In the genomic region with DNA sequence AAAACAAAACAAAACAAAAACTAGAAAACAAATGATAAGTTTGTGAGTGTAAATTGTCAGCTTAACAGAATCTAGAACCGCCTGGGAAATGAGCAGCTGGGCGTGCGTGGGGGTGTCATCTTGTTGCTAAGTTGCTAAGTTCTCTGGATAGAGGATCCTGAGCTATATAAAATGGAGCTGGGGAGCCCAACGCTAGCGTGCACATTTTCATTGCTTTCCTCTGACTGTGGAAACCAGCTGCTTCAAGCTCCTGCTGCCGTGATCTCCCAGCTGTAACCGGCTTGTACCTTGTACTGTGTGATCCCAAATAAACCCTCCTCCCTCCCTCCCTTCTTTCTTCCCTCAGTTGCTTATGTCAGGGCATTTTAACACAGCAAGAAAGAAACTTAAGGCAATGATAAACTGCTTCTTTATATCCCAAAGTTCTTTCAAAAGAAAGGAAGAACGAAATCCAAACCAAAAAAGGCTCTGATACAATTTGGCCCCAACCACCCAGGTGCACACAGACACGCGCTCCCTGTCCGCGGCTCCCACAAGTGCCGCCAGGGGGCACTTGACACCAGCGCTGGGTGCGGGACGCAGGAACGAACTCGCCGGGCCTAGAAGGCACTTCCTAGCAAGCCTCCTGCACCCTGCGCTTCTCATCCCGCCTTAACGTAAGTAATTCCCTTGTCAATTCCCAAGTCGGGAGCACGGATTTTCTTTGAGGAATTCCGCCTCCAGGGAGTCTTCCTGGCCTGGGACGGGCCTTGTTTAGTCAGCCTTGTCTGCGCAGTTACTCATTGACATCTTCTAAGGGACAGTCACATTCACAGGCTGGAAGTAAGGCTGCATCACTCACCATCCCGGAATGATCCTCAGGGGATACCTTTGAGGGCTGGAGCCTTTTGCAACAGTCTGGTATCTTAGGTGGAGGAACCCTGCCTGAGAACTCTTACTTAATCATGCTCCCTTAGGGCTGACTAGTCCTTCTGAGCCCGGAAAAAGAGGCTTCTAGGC, we compare ENCODE assay signal across 7 mouse cellular contexts. TPM values are rescaled to one million over a fixed set of nuclear protein-coding genes. Genes with fewer than 3 reads are reported as not detected.
DNase-seq lines count a peak whose midpoint lies in the region; ATAC-seq and TF ChIP-seq lines count a peak whose summit lies in the region.

No protein-coding gene starts in this region.

- peak; percentile 99 for TF ChIP-seq CTCF in Patski (IDR thresholded peaks at IDR 0.05)
- TF ChIP-seq CTCF in spleen, adult 2 months (IDR thresholded peaks at IDR 0.05; ENCODE audit: extremely low read depth, insufficient read depth, insufficient read length, insufficient replicate concordance), result peak; percentile 97

- no peak for DNase-seq in Patski (ENCODE audit: low read depth, low spot score)
- DNase-seq in frontal cortex, postnatal 36 days (ENCODE audit: low spot score in 2 of 2), result peak; percentile 64 to 86
- DNase-seq in left cerebral cortex, postnatal 14 days (ENCODE audit: low spot score in 2 of 2), result peak; percentile 82
- DNase-seq in mesoderm, embryonic 11.5 days (ENCODE audit: low read depth, low spot score), result peak; percentile 73
- DNase-seq in spleen, adult 2 months (ENCODE audit: low read depth in 1 of 2, low spot score in 2 of 2), result peak; percentile 38 to 78

- WGBS in spleen, adult 2 months, result 27% methylated on average over 29 of the region's 29 CpGs

- TF ChIP-seq POLR2A in spleen, adult 2 months (IDR thresholded peaks at IDR 0.05; ENCODE audit: low read depth, low read length), result no peak

- intact Hi-C loops in left cerebral cortex, postnatal 14 days (cut with DNase I), result loop anchor here (2.0 kb wide), 1 partner anchor 70 kb away; no protein-coding TSS in a partner anchor

- H3K27ac ChIP-seq in spleen, adult 2 months (ENCODE audit: insufficient read depth, low read length), result no peak overlapping the region

- peak; percentile 91 for ATAC-seq in Patski
- ATAC-seq in cerebellum, adult (ENCODE audit: insufficient number of reproducible peaks, low FRiP score, low TSS enrichment), result peak; percentile 78; the same call in 1 of the 2 replicates
- peak; percentile 94 for ATAC-seq in inflammation-experienced regulatory T-cells, adult 6 months

- H3K36me3 ChIP-seq in spleen, adult 2 months (ENCODE audit: control insufficient read depth, insufficient read depth, low read length), result no peaks in the 10 kb centered on the region

- in situ Hi-C loops in Patski (cut with MboI; ENCODE audit: low pct_unique_long_range_greater_than_20kb), result loop anchor here (5.0 kb wide), 2 partner anchors 41 to 71 kb away; no protein-coding TSS in a partner anchor

- POLR2A ChIA-PET in Patski (lab: Charles Lee), result no interaction called here

- no peaks in the 10 kb centered on the region for H3K27me3 ChIP-seq in Patski
- no peaks in the 10 kb centered on the region for H3K27me3 ChIP-seq in spleen, adult 2 months (ENCODE audit: control insufficient read depth, insufficient read depth, low read length)

- H3K4me1 ChIP-seq in spleen, adult 2 months (ENCODE audit: control insufficient read depth, insufficient read depth, insufficient read length), result peaks cover 2% of the 10 kb centered on the region

- CTCF ChIA-PET in Patski (lab: Charles Lee), result interaction anchor here (0.8 to 2.2 kb wide), 8 partner anchors 35 to 248 kb away, joined by 3 to 7 read pairs (median 3); no protein-coding TSS in a partner anchor

- H3K4me3 ChIP-seq in spleen, adult 2 months (ENCODE audit: extremely low read depth, insufficient read depth, insufficient read length), result no peak overlapping the region

RNA-seq across cellular contexts. Expression of a gene that starts 12.9 kb away (rescaled TPM):
- 85.7 TPM for polyA plus RNA-seq in Patski (2021)
- 1 to 10 TPM; 1.1 to 1.9 (median 1.3) TPM for polyA plus RNA-seq in inflammation-experienced regulatory T-cells, adult 6 months (2017; shearing (Covaris generic))
- total RNA-seq in left cerebral cortex, postnatal 14 days (2021), result 100 to 1,000 TPM in 1 of 2 experiments, 10 to 100 TPM in 1; 96.1 to 106 TPM
- 27.1 and 32.8 TPM in 2 replicates for polyA plus RNA-seq in spleen, adult 2 months (2012; rRNA removed)

RNA-seq across cellular contexts. Expression of a gene that starts 15.7 kb away (rescaled TPM):
- not detected for polyA plus RNA-seq in Patski (2021)
- not detected for polyA plus RNA-seq in inflammation-experienced regulatory T-cells, adult 6 months (2017; shearing (Covaris generic))
- not detected for total RNA-seq in left cerebral cortex, postnatal 14 days (2021)
- not detected in 2 replicates for polyA plus RNA-seq in spleen, adult 2 months (2012; rRNA removed)

RNA-seq across cellular contexts. Expression of a gene that starts 27.5 kb away (rescaled TPM):
- polyA plus RNA-seq in Patski (2021), result 51.2 TPM
- 10 to 100 TPM; 27.4 to 43.6 (median 41.6) TPM for polyA plus RNA-seq in inflammation-experienced regulatory T-cells, adult 6 months (2017; shearing (Covaris generic))
- total RNA-seq in left cerebral cortex, postnatal 14 days (2021), result 10 to 100 TPM; 29.0 to 29.5 TPM
- 3.9 and 4.0 TPM in 2 replicates for polyA plus RNA-seq in spleen, adult 2 months (2012; rRNA removed)
